Mouse (Mus musculus) kidney, adult 11 months (tissue): Measurements from ENCODE around the gene Olfr944.

Experiments used
- DNase-seq: peaks from one replicate; pipeline ENCODE4 v3.0.0; 2022

The Olfr944 gene

DNA sequence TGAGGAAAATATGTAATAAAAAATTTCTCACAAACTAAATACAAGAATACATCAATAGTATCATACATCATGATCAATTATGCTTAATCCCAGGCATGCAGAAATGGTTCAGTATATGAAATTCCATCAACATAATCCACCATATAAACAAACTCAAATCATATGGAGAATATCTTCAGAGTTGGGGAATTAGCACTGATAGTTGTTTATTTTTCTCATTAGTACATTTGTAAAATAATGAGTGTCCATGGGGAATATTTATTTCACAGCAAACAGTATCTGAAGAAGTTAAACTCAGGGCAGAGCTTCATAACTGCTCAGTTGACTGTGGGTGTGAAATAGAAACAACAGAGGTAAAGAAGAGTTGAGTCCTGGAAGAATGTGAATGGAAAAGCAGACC, at the start of gene Olfr944:
Olfr944 (plus strand) TSS at position 301 of the 400 bp plus-strand sequence.
- DNase-seq, result no peak

DNA sequence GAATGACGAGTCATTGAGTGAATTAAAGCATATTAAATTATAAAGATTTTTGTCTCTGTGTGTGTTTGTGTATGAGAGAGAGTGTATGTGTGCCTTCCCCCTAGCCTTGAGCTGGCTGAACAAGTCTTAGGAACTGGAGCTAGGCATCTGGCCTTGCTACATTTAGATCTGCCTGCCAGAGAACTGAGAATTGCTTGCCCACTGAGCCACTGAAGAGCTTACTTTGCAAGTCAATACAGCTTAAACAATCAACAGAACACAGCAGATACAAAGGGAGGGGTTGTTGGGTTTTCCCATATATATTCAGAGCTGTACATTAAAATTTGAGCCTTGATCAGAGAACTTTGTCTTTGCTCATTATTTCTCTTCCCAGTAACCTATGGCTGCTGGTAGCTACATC, 49.3 kb upstream of the Olfr944 start:
- DNase-seq, result no peak

DNA sequence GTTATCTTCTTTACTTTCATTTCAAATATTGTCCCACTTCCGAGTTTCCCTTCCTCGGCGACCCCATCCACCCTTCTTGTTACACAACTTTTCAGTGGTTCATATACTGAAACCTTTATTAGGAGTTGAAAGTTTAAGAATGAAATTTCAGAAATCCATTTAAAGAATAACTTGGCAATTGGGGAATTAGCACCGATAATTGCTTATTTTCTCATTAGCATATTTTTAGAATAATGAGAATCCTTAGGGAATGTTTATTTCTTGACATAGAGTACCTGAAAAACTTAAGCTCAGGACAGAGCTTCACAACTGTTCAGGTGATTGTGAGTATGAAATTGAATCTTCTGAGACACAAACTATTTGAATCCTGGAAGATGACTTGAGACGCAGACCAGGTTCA, 35.7 kb upstream of the Olfr944 start, which contains the start of gene Olfr943:
Olfr943 (plus strand) TSS at position 301 of the 400 bp plus-strand sequence.
- no peak for DNase-seq

DNA sequence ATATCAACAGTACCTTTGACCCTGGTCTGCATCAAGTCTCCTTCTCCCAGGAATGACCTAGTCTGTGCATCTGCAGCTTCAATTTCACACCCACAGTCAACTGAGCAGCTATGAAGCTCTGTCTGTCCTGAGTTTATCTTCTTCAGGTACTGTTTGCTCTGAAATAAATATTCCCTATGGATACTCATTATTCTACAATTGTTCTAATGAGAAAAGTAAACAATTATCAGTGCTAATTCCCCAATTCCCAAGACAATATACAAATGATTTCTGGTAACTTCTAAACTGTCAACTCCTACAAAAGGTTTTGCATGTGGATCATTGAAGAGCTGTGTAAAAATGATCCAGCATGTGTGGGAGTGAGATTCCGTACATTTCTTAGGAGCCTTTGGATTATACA, 48.2 kb downstream of the Olfr944 start, which contains the start of gene Olfr1537:
Olfr1537 (minus strand) TSS at position 101 of the 400 bp plus-strand sequence.
- DNase-seq, result no peak
